Mouse (Mus musculus): Measurements from ENCODE around the gene Nxf1. TPM values are rescaled to one million over a fixed set of nuclear protein-coding genes. Genes with fewer than 3 reads are reported as not detected.

Gene Nxf1
- 57.5 and 61.6 TPM in 2 replicates for polyA plus RNA-seq (2015; fragmentation: Nextera tagmentation; extraction: Ambion mirVana)

DNA sequence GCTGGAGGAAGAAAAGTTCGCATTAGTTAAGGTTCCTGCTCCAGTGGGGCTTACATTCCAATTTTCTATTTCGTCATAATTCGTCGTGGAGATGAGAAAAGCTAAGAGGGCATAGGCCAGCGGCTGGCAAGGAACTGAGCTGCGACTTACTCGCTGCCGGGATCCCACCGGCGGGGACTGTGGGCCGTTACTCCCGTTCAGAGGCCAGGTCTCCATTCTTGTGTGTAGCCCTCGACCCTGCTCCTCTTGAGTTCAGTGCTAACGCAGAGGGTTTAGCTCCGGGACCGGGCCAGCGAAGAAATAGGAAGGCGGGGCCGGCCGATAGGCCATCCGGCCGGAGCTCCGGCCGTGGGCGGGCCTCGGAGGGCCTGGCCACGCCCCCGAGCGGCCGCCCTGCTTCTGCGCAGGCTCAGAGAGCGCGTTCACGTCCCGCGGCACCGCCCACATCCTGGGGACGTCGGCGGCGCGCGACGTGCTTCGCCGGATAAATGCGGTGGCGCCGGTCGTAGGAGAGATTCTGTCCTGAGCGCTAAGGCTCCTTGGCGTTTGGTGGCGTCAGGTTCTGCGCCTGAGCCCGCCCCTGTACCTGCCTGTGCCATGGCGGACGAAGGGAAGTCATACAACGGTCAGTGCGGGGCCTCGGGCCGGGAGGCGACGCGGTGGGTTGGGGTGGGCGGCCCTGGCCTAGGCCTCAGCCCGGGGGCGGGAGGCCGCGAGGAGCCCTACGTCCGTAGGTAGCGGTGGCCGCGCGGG is at the start of gene Nxf1:
Gene Nxf1 (plus strand): TSS at position 439 of the 753 bp plus-strand sequence.
- WGBS: under 1% methylated on average over 62 of the region's 75 CpGs
- ATAC-seq (ENCODE audit: low FRiP score, low TSS enrichment) (peak; percentile 94), DNase-seq (ENCODE audit: low spot score) (peak; percentile 96)
- H3K4me1 ChIP-seq (replicated peaks; ENCODE audit: control insufficient read depth, insufficient read depth): no peaks in the 10 kb centered on the region
- H3K27ac ChIP-seq (replicated peaks): peak within 1 kb of the TSS; percentile 96
- H3K36me3 ChIP-seq (ENCODE audit: control insufficient read depth, insufficient read depth, low read length): 0 out of 2 replicates have a peak, but pooled peaks cover 4% of the 10 kb centered on the region
- H3K9me3 ChIP-seq (ENCODE audit: control insufficient read depth, low read length): no peaks in the 10 kb centered on the region
- peak within 1 kb of the TSS; percentile 49 for H3K4me2 ChIP-seq (replicated peaks; ENCODE audit: low read depth)
- peak; percentile 44 for TF ChIP-seq EP300 (optimal IDR thresholded peaks at IDR 0.05)
- peak; percentile 22; the same call in 1 of the 2 replicates for TF ChIP-seq CTCF (IDR thresholded peaks at IDR 0.05; ENCODE audit: low read depth)
- no peaks in the 10 kb centered on the region for H3K27me3 ChIP-seq (ENCODE audit: control insufficient read depth, insufficient read depth, low read length)
- peak within 1 kb of the TSS; percentile 94 for H3K4me3 ChIP-seq (ENCODE audit: low read depth, low read length)
- H3K9ac ChIP-seq (ENCODE audit: low read length): peak within 1 kb of the TSS; percentile 97

DNA sequence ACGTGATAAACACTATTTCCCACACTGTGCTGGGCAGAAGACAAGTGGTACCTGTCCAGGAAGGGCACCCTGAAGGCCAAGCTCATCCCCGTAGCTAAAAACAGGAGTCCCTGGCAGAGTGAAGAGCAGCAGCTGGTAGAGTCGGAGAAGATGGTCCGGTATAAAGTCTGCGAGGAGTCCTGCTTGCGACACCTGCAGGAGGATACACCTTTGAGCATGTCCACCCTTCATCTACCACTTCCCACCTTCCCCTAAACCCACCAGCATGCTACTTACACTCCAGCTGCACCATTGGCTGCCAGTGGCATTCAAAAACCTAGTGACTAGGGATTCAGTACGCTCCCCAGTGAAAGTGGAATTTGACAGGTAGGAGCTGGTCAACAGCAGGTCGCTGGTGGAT is 47.9 kb upstream of the Nxf1 start:
- Histone ChIP-seq H3K36me3 (ENCODE audit: control insufficient read depth, insufficient read depth, low read length) (peaks cover 25% of the 10 kb centered on the region), H3K27me3 (ENCODE audit: control insufficient read depth, insufficient read depth, low read length) (no peaks in the 10 kb centered on the region), H3K4me2 (replicated peaks; ENCODE audit: low read depth) (no peak overlapping the region), H3K4me1 (replicated peaks; ENCODE audit: control insufficient read depth, insufficient read depth) (peaks cover 5% of the 10 kb centered on the region; the same call in 1 of the 2 replicates), H3K9ac (ENCODE audit: low read length) (no peak overlapping the region), H3K27ac (replicated peaks) (no peak overlapping the region), H3K9me3 (ENCODE audit: control insufficient read depth, low read length) (no peaks in the 10 kb centered on the region), H3K4me3 (ENCODE audit: low read depth, low read length) (no peak overlapping the region)
- TF ChIP-seq EP300 (optimal IDR thresholded peaks at IDR 0.05) (no peak), CTCF (IDR thresholded peaks at IDR 0.05; ENCODE audit: low read depth) (no peak)
- DNase-seq (ENCODE audit: low spot score): no peak
- ATAC-seq (ENCODE audit: low FRiP score, low TSS enrichment): no peak
- WGBS: 83% methylated on average over 8 of the region's 8 CpGs

GRCm38 (mm10) chr19:8710057-8710456 is 46.8 kb upstream of the Nxf1 start:
- Histone ChIP-seq H3K36me3 (ENCODE audit: control insufficient read depth, insufficient read depth, low read length) (peaks cover 25% of the 10 kb centered on the region), H3K9me3 (ENCODE audit: control insufficient read depth, low read length) (no peaks in the 10 kb centered on the region), H3K4me1 (replicated peaks; ENCODE audit: control insufficient read depth, insufficient read depth) (peaks cover 5% of the 10 kb centered on the region; the same call in 1 of the 2 replicates), H3K4me2 (replicated peaks; ENCODE audit: low read depth) (peak overlapping the region; percentile 31), H3K9ac (ENCODE audit: low read length) (no peak overlapping the region), H3K4me3 (ENCODE audit: low read depth, low read length) (no peak overlapping the region), H3K27me3 (ENCODE audit: control insufficient read depth, insufficient read depth, low read length) (no peaks in the 10 kb centered on the region), H3K27ac (replicated peaks) (0 out of 2 replicates have a peak overlapping the region, but pooled peaks have one; percentile 35)
- 64% methylated on average over 2 of the region's 2 CpGs for WGBS
- ATAC-seq (ENCODE audit: low FRiP score, low TSS enrichment) (no peak), DNase-seq (ENCODE audit: low spot score) (no peak)
- TF ChIP-seq EP300 (optimal IDR thresholded peaks at IDR 0.05) (peak; percentile 54), CTCF (IDR thresholded peaks at IDR 0.05; ENCODE audit: low read depth) (no peak)

DNA sequence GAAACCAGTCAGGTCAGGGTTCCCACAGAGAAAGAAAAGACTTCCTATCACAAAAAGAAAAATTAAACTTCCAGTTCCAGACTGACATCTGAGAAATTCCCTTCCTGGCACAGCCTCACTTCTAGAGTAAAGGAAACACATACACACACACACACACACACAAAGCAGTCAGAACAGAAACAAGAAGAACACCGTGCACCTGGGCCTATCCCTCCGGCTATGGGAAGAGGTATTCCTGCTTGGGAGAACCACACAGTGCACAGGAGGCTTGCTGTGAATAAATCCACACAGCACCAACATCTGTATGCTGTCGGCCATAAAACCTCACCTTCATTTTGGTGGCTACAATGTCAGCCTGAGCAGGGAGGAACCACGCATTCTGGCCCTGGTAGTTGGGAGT is 45.4 kb upstream of the Nxf1 start:
- H3K36me3 ChIP-seq (ENCODE audit: control insufficient read depth, insufficient read depth, low read length): peaks cover 25% of the 10 kb centered on the region
- no peak for ATAC-seq (ENCODE audit: low FRiP score, low TSS enrichment)
- H3K4me2 ChIP-seq (replicated peaks; ENCODE audit: low read depth): peak overlapping the region; percentile 67
- no peaks in the 10 kb centered on the region for H3K27me3 ChIP-seq (ENCODE audit: control insufficient read depth, insufficient read depth, low read length)
- no peaks in the 10 kb centered on the region for H3K9me3 ChIP-seq (ENCODE audit: control insufficient read depth, low read length)
- peaks cover 5% of the 10 kb centered on the region; the same call in 1 of the 2 replicates for H3K4me1 ChIP-seq (replicated peaks; ENCODE audit: control insufficient read depth, insufficient read depth)
- WGBS: 36% methylated on average over 4 of the region's 4 CpGs
- H3K4me3 ChIP-seq (ENCODE audit: low read depth, low read length): peak overlapping the region; percentile 96
- peak overlapping the region; percentile 98 for H3K27ac ChIP-seq (replicated peaks)
- peak overlapping the region; percentile 94; the same call in 1 of the 2 replicates for H3K9ac ChIP-seq (ENCODE audit: low read length)
- DNase-seq (ENCODE audit: low spot score): no peak
- no peak for TF ChIP-seq CTCF (IDR thresholded peaks at IDR 0.05; ENCODE audit: low read depth)

DNA sequence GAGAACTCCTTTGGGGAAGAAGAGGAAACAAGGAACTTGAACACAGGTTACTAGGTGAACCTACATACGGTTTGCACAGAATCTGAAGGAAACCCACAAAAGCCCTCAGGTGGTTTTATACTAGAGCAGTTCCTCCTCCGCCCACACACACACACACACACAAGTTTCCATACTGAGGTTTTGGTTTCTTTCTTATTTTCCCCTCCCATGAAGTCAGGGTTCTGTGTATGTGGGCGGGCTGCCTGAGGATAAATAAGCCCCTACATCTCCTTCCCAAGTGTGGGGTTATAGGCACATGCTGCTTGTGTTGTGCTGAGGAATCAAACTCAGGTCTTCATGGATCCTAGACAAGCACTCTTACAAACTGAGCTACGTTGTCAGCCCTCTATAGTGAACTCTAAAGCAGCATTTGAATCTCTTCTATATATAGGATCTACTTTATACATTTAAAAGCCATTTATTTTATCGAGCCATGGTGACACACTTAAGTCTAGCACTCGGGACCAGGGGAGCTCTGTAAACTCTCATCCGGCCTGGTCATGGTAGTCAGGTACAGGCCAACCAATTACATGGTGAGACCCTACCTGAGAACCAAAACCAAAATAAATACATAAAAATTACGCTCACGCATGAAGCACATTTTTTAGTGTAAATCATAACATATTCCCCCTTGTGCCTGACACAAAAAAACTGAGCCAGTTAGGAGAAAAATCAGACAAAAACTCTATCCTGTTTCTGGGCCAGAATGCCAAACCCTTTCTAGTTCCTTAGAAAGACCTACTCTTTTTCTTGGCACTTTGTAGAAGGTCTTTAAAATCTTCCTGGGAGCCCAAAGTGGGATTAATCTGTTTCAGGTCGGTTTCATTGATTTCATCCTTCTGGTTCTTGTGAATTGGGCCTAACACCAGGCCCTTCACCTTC is 44.7 kb upstream of the Nxf1 start:
- no peak for TF ChIP-seq EP300 (optimal IDR thresholded peaks at IDR 0.05)
- no peak for TF ChIP-seq CTCF (IDR thresholded peaks at IDR 0.05; ENCODE audit: low read depth)
- H3K9ac ChIP-seq (ENCODE audit: low read length): peak overlapping the region; percentile 94
- H3K27me3 ChIP-seq (ENCODE audit: control insufficient read depth, insufficient read depth, low read length): no peaks in the 10 kb centered on the region
- 41% methylated on average over 10 of the region's 10 CpGs for WGBS
- no peak for DNase-seq (ENCODE audit: low spot score)
- H3K9me3 ChIP-seq (ENCODE audit: control insufficient read depth, low read length): no peaks in the 10 kb centered on the region
- H3K36me3 ChIP-seq (ENCODE audit: control insufficient read depth, insufficient read depth, low read length): peaks cover 22% of the 10 kb centered on the region
- ATAC-seq (ENCODE audit: low FRiP score, low TSS enrichment): no peak
- peak overlapping the region; percentile 67 for H3K4me2 ChIP-seq (replicated peaks; ENCODE audit: low read depth)
- peaks cover 5% of the 10 kb centered on the region; the same call in 1 of the 2 replicates for H3K4me1 ChIP-seq (replicated peaks; ENCODE audit: control insufficient read depth, insufficient read depth)
- H3K4me3 ChIP-seq (ENCODE audit: low read depth, low read length): peak overlapping the region; percentile 96
- peak overlapping the region; percentile 98 for H3K27ac ChIP-seq (replicated peaks)

All from stomach, postnatal 0 days (tissue).